Mouse (Mus musculus) gastrocnemius, postnatal 4 days (tissue): Measurements from ENCODE around the gene Otud7a. TPM values are rescaled to one million over a fixed set of nuclear protein-coding genes. Genes with fewer than 3 reads are reported as not detected.

ENCODE experiments used
- DNase-seq, 2 experiments: peaks; one replicate each; pipeline ENCODE4 v3.0.0; 2021 to 2022; ENCODE audit warnings: low spot score in 2 of 2, mixed read lengths in 2 of 2
- total RNA-seq, 2 experiments: library from RNA; stranded (reverse); gene quantifications; 2 replicates each; pipeline ENCODE4 v1.2.3; 2021

The Otud7a gene
- total RNA-seq, 2 experiments from 2014 or later: 0.29 to 0.34 TPM

GRCm38 (mm10) chr7:63768398-63769029 lies 324.0 kb downstream of the Otud7a start:
- no peak for DNase-seq

GRCm38 (mm10) chr7:63773268-63773667 lies 328.7 kb downstream of the Otud7a start:
- no peak for DNase-seq

- no peak for DNase-seq
Observed at GRCm38 (mm10) chr7:63774291-63774690, 329.7 kb downstream of the Otud7a start.

- no peak for DNase-seq
Observed at GRCm38 (mm10) chr7:63777328-63777727, 332.8 kb downstream of the Otud7a start.

- DNase-seq: no peak
Observed at GRCm38 (mm10) chr7:63780821-63781220, 336.3 kb downstream of the Otud7a start.

GRCm38 (mm10) chr7:63789743-63790142 lies 345.2 kb downstream of the Otud7a start:
- DNase-seq: no peak

GRCm38 (mm10) chr7:63796001-63796632 lies 351.6 kb downstream of the Otud7a start:
- no peak for DNase-seq

DNA sequence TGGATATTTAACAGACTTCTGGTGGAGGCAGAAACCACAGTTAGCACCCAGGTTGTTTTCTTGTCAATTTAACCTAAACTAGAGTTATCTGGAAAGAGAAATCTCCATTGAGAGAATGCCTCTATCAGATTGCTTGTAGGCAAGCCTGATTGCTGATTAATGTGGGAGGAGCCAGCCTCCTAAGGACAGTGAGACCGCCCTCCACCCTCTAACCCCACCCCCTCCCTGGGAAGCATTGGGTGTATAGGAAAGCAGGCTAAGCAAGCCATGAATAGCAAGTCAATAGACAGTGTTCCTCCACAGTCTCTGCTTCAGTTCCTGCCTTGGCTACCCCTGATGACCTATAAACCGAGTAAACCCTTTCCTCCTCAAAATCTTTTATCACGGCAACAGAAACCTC lies 353.9 kb downstream of the Otud7a start:
- no peak for DNase-seq

DNA sequence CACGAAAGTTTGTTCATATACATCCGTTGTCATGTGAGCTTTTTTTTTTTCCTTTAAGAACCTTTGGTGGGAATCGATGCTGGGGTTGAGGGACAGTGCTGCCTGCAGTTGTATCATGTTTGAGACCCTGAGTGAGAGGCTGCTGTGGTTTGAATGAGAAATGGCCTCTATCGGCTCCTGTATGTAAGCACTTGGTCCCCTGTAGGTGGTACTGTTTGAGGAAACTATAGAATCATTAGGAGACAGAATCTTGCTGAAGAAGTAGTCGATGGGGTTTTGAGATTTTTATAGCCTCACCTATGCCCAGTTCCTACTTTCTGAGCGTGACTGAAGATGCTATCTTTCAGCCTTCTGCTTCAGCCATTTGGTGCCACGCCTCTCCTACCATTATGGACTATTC lies 354.8 kb downstream of the Otud7a start:
- no peak for DNase-seq

GRCm38 (mm10) chr7:63802751-63803150 lies 358.2 kb downstream of the Otud7a start:
- DNase-seq: no peak

Other genes with a start within 250 kb of the Otud7a start
- 1 to 10 TPM; 1.3 to 1.4 TPM for gene Chrna7, start 232.2 kb upstream of the Otud7a start, total RNA-seq